Mouse (Mus musculus) heart, postnatal 0 days (tissue): ENCODE measurements at regions not wholly inside any gene's neighbourhood (a gene's known extent, or its start where the extent isn't known, plus 50 kb on each side); places are given as distances from the start of the nearest gene placed in this dataset.
"Not testable (repeated sequence)": the region's sequence is repeated elsewhere in the genome, so short reads cannot be mapped to it uniquely, and the experiment has no call there.

ENCODE experiments used
- ATAC-seq: fragments of 200-750 bp; cut with Nextera tagmentation; 2 replicates; pipeline ENCODE4 v1.8.0; 2017; ENCODE audit warnings: low read depth, moderate number of reproducible peaks, moderate library complexity; ENCODE audit not compliant: insufficient read depth
- DNase-seq: peaks from one replicate; pipeline ENCODE4 v3.0.0-alpha.2; 2016; ENCODE audit warnings: low spot score
- H3K27ac ChIP-seq: fragments of 300-500 bp; sonication (generic); 2 replicates; pipeline ENCODE4 v1.5.1; 2014; ENCODE audit warnings: low read depth, mild to moderate bottlenecking
- H3K27me3 ChIP-seq: fragments of 300-500 bp; sonication (generic); 2 replicates; pipeline ENCODE4 v1.6.1; 2014; ENCODE audit warnings: low read length, mixed read lengths; ENCODE audit not compliant: control insufficient read depth, insufficient read depth
- H3K36me3 ChIP-seq: fragments of 300-500 bp; sonication (generic); replicated peaks from 2 replicates; pipeline ENCODE4 v1.6.1; 2014; ENCODE audit warnings: low read length, mixed read lengths; ENCODE audit not compliant: control insufficient read depth, insufficient read depth
- H3K4me1 ChIP-seq: fragments of 300-500 bp; sonication (generic); 2 replicates; pipeline ENCODE4 v1.6.1; 2014; ENCODE audit warnings: antibody characterized with exemption; ENCODE audit not compliant: control insufficient read depth, insufficient read depth
- H3K4me2 ChIP-seq: fragments of 300-500 bp; sonication (generic); 2 replicates; pipeline ENCODE4 v1.6.1; 2014; ENCODE audit warnings: low read depth, mild to moderate bottlenecking, low read length, moderate library complexity
- H3K4me3 ChIP-seq: fragments of 300-500 bp; sonication (generic); 2 replicates; pipeline ENCODE4 v1.5.1; 2014; ENCODE audit warnings: low read depth, low read length
- H3K9ac ChIP-seq: fragments of 300-500 bp; sonication (generic); replicated peaks from 2 replicates; pipeline ENCODE4 v1.6.1; 2014; ENCODE audit warnings: low read depth, low read length, mixed read lengths
- H3K9me3 ChIP-seq: fragments of 300-500 bp; sonication (generic); replicated peaks from 2 replicates; pipeline ENCODE4 v1.6.1; 2016; ENCODE audit warnings: low read length; ENCODE audit not compliant: control insufficient read depth
- CTCF ChIP-seq: IDR thresholded peaks from 2 replicates; pipeline ENCODE4 v1.5.1; 2016; ENCODE audit warnings: antibody characterized with exemption, control low read depth, low read depth
- EP300 ChIP-seq: IDR thresholded peaks from 2 replicates; pipeline ENCODE4 v1.6.1; 2016; ENCODE audit warnings: antibody characterized with exemption, low read depth
- WGBS: fragments of 180-500 bp; shearing (Covaris S2); extraction: QIAGEN DNeasy Blood & Tissue Kit; methylation state at CpG from one replicate; pipeline ENCODE4 v1.1.7; 2014; 5-methylcytosine and 5-hydroxymethylcytosine counted together

DNA sequence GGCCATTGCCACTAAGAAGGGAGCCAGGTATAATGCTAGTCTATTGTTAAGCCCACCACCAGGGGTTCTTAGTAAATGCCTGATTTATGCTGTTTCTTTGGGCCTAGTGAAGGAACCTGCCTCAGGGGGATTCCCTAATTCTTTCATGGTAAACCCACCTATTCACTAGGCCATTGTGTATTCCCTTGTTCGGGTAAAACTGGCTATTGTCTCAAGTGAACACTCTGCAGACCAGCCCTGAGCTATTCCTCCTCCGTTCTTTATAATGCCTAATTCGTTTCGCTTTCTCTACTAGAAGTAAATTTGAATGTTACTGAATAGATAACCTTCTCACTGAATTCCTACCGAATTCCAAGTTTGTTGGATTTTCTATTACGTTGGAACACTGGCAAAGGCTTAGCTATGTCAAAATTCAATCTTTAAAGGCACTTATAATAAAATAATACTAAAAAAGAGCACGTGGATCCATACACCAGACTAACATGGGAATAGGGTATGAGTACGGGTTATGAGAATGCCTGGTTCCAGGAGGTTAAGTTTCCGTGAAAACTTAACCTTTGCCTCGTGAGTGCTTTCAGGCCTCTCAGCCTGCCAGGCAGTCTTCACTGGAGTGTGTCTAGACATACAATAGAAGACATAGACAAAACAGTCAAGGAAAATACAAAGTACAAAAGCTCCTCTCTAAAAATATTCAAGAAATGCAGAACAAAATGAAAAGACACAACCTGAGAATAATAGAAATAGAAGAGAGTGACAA, 536.8 kb upstream of the Cntn5 start:
- not testable (repeated sequence) for H3K36me3 ChIP-seq, H3K9me3 ChIP-seq, DNase-seq, H3K4me1 ChIP-seq, H3K27ac ChIP-seq, H3K9ac ChIP-seq, H3K4me2 ChIP-seq, H3K27me3 ChIP-seq, H3K4me3 ChIP-seq, ATAC-seq
- WGBS = 72% methylated on average over 10 of the region's 10 CpGs

GRCm38 (mm10) chr9:11436443-11437167, 532.0 kb upstream of the Cntn5 start:
- H3K27ac ChIP-seq = no peak overlapping the region
- H3K4me1 ChIP-seq = no peaks in the 10 kb centered on the region
- no peak overlapping the region for H3K9ac ChIP-seq
- no peak for ATAC-seq
- no peaks in the 10 kb centered on the region for H3K36me3 ChIP-seq
- no peak overlapping the region for H3K4me3 ChIP-seq
- no peaks in the 10 kb centered on the region for H3K9me3 ChIP-seq
- TF ChIP-seq CTCF = no peak
- TF ChIP-seq EP300 = no peak
- H3K4me2 ChIP-seq = no peak overlapping the region
- DNase-seq = no peak
- no peaks in the 10 kb centered on the region for H3K27me3 ChIP-seq
- WGBS = 58% methylated on average over 1 of the region's 1 CpGs

- TF ChIP-seq EP300 = no peak
- TF ChIP-seq CTCF = no peak
- 69% methylated on average over 2 of the region's 2 CpGs for WGBS
- no peak overlapping the region for H3K27ac ChIP-seq
Measured at GRCm38 (mm10) chr9:11436014-11436413, 531.4 kb upstream of the Cntn5 start.

DNA sequence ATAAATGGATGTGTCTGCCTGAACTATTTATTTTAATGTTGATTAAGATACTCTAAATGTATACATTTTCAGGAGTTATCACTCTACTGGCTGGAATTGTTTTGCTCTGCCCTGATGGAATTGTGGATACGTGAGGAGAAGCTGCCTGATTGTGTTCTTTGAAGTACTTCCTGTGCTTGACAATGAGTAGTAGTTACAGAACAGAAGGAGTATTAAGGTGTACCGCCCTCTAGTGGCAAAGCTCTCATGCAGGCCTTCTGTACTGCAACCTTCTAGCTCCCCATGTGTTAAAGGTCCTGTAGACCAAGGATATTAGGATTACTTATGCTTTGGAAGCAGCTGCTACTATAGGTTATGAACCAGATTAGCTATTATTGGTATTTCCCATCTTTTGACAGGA, 530.4 kb upstream of the Cntn5 start:
- TF ChIP-seq EP300 = no peak
- peak; percentile 37 for TF ChIP-seq CTCF
- H3K4me2 ChIP-seq = no peak overlapping the region
- no peaks in the 10 kb centered on the region for H3K27me3 ChIP-seq
- DNase-seq (no peak), ATAC-seq (no peak)
- no peaks in the 10 kb centered on the region for H3K9me3 ChIP-seq
- WGBS = 20% methylated on average over 2 of the region's 2 CpGs
- no peak overlapping the region for H3K27ac ChIP-seq
- H3K4me3 ChIP-seq = no peak overlapping the region
- H3K4me1 ChIP-seq = no peaks in the 10 kb centered on the region
- no peaks in the 10 kb centered on the region for H3K36me3 ChIP-seq
- no peak overlapping the region for H3K9ac ChIP-seq

More at GRCm38 (mm10) chr9:11436014-11436413, 531.4 kb upstream of the Cntn5 start:
- Histone ChIP-seq H3K9ac (no peak overlapping the region), H3K4me3 (no peak overlapping the region), H3K27me3 (no peaks in the 10 kb centered on the region), H3K36me3 (no peaks in the 10 kb centered on the region), H3K9me3 (no peaks in the 10 kb centered on the region), H3K4me2 (no peak overlapping the region), H3K4me1 (no peaks in the 10 kb centered on the region)
- no peak for DNase-seq
- ATAC-seq = no peak

GRCm38 (mm10) chr9:11426473-11426872, 521.9 kb upstream of the Cntn5 start:
- Histone ChIP-seq H3K36me3 (no peaks in the 10 kb centered on the region), H3K27ac (no peak overlapping the region), H3K9ac (no peak overlapping the region), H3K4me1 (no peaks in the 10 kb centered on the region), H3K27me3 (no peaks in the 10 kb centered on the region), H3K9me3 (no peaks in the 10 kb centered on the region), H3K4me3 (no peak overlapping the region), H3K4me2 (no peak overlapping the region)
- no peak for TF ChIP-seq EP300
- no peak for TF ChIP-seq CTCF
- DNase-seq (no peak), ATAC-seq (no peak)
- 62% methylated on average over 3 of the region's 3 CpGs for WGBS

- WGBS = 57% methylated on average over 2 of the region's 2 CpGs
- H3K36me3 ChIP-seq = no peaks in the 10 kb centered on the region
- no peaks in the 10 kb centered on the region for H3K27me3 ChIP-seq
- H3K27ac ChIP-seq = no peak overlapping the region
- no peak for ATAC-seq
- no peak overlapping the region for H3K9ac ChIP-seq
- no peaks in the 10 kb centered on the region for H3K4me1 ChIP-seq
- H3K9me3 ChIP-seq = no peaks in the 10 kb centered on the region
- H3K4me2 ChIP-seq = no peak overlapping the region
- no peak overlapping the region for H3K4me3 ChIP-seq
- TF ChIP-seq CTCF = no peak
- TF ChIP-seq EP300 = no peak
- no peak for DNase-seq
Measured at GRCm38 (mm10) chr9:11396829-11397228, 492.3 kb upstream of the Cntn5 start.
